Mouse (Mus musculus) hindbrain, embryonic 14.5 days (tissue): ENCODE measurements at regions not wholly inside any gene's neighbourhood (a gene's known extent, or its start where the extent isn't known, plus 50 kb on each side); places are given as distances from the start of the nearest gene placed in this dataset.

Source experiments
- ATAC-seq: fragments of 200-750 bp; cut with Nextera tagmentation; 2 replicates; pipeline ENCODE4 v1.8.0; 2017; ENCODE audit warnings: moderate number of reproducible peaks, mild to moderate bottlenecking, moderate TSS enrichment, moderate library complexity; ENCODE audit not compliant: low FRiP score
- DNase-seq: peaks from one replicate; pipeline ENCODE4 v3.0.0-alpha.2; 2015; ENCODE audit warnings: low spot score
- H3K27ac ChIP-seq: fragments of 300-500 bp; sonication (generic); 2 replicates; pipeline ENCODE4 v1.5.1; 2014; ENCODE audit warnings: mild to moderate bottlenecking, moderate library complexity
- H3K27me3 ChIP-seq: fragments of 300-500 bp; sonication (generic); 2 replicates; pipeline ENCODE4 v1.6.1; 2014; ENCODE audit warnings: mild to moderate bottlenecking, low read length, mixed read lengths; ENCODE audit not compliant: control insufficient read depth, insufficient read depth
- H3K36me3 ChIP-seq: fragments of 300-500 bp; sonication (generic); replicated peaks from 2 replicates; pipeline ENCODE4 v1.6.1; 2014; ENCODE audit not compliant: control insufficient read depth, insufficient read depth
- H3K4me1 ChIP-seq: fragments of 300-500 bp; sonication (generic); replicated peaks from 2 replicates; pipeline ENCODE4 v1.6.1; 2014; ENCODE audit warnings: antibody characterized with exemption, low read length, mixed read lengths; ENCODE audit not compliant: control insufficient read depth, insufficient read depth
- H3K4me2 ChIP-seq: fragments of 300-500 bp; sonication (generic); replicated peaks from 2 replicates; pipeline ENCODE4 v1.6.1; 2014; ENCODE audit warnings: mild to moderate bottlenecking, moderate library complexity
- H3K4me3 ChIP-seq: fragments of 300-500 bp; sonication (generic); replicated peaks from 2 replicates; pipeline ENCODE4 v1.5.1; 2014; ENCODE audit warnings: mild to moderate bottlenecking, low read length
- H3K9ac ChIP-seq: fragments of 300-500 bp; sonication (generic); 2 replicates; pipeline ENCODE4 v1.6.1; 2014
- H3K9me3 ChIP-seq: fragments of 300-500 bp; sonication (generic); 2 replicates; pipeline ENCODE4 v1.6.1; 2016; ENCODE audit warnings: low read length; ENCODE audit not compliant: control insufficient read depth
- WGBS: fragments of 180-500 bp; shearing (Covaris S2); extraction: QIAGEN DNeasy Blood & Tissue Kit; methylation state at CpG from one replicate; pipeline ENCODE4 v1.1.7; 2014; 5-methylcytosine and 5-hydroxymethylcytosine counted together

DNA sequence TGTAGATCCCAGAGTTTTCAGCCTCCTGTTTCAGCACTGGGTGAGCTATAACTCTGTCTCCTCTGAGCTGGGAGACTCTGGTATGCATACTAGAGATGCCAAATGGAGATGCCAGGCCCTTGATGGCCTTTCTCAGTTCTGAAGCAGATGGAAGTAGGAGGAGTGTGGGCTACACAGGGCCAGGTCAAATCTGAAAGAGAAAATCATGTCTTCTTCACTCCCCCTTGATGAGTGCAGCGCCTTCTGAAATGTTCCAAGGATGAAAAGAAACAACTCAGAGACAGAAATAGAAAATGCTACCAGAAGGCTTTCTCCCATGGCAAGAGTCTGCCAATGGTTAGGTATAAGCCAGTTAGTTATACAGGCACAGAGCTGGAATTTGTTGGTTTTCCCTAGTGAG is 652.0 kb downstream of the Rnf144a start:
- no peak overlapping the region for H3K4me3 ChIP-seq
- DNase-seq (no peak), ATAC-seq (no peak)
- no peaks in the 10 kb centered on the region for H3K4me1 ChIP-seq
- H3K9ac ChIP-seq: no peak overlapping the region
- H3K27ac ChIP-seq: no peak overlapping the region
- no peak overlapping the region for H3K4me2 ChIP-seq
- no peaks in the 10 kb centered on the region for H3K36me3 ChIP-seq
- 97% methylated on average over 1 of the region's 1 CpGs for WGBS
- H3K27me3 ChIP-seq: no peaks in the 10 kb centered on the region
- H3K9me3 ChIP-seq: peaks cover 11% of the 10 kb centered on the region; the same call in 1 of the 2 replicates

DNA sequence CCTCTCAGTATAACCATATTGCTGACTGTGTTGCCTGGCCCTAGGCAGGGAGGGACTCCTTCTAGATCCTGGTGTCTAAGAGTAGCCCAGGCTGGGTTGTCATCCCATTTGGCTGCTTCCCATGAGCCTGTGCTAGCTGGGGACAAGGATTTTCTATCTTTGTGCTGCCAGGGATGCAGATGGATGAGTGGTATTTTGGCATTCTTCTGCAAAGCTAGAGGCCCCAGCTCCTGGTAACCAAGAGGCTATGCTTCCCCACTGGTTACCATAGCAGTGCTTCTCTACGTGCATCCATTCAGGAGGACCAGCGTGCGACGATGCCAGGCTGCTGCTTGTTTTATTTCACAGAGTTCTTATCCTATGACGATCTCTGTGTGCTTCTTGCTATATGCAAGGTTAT is 658.0 kb downstream of the Rnf144a start:
- no peak overlapping the region for H3K4me2 ChIP-seq
- peaks cover 11% of the 10 kb centered on the region; the same call in 1 of the 2 replicates for H3K9me3 ChIP-seq
- 76% methylated on average over 5 of the region's 5 CpGs for WGBS
- no peak overlapping the region for H3K9ac ChIP-seq
- no peaks in the 10 kb centered on the region for H3K4me1 ChIP-seq
- H3K27me3 ChIP-seq: no peaks in the 10 kb centered on the region
- H3K36me3 ChIP-seq: no peaks in the 10 kb centered on the region
- no peak overlapping the region for H3K27ac ChIP-seq
- DNase-seq (no peak), ATAC-seq (no peak)
- no peak overlapping the region for H3K4me3 ChIP-seq

GRCm38 (mm10) chr12:25733801-25734200 is 636.9 kb upstream of the Id2 start:
- DNase-seq: no peak
- no peak overlapping the region for H3K4me3 ChIP-seq

GRCm38 (mm10) chr12:25725774-25726173 is 628.8 kb upstream of the Id2 start:
- ATAC-seq (no peak), DNase-seq (no peak)
- Histone ChIP-seq H3K4me2 (no peak overlapping the region), H3K9ac (no peak overlapping the region), H3K9me3 (no peaks in the 10 kb centered on the region), H3K27me3 (no peaks in the 10 kb centered on the region), H3K36me3 (no peaks in the 10 kb centered on the region), H3K4me1 (no peaks in the 10 kb centered on the region), H3K27ac (no peak overlapping the region), H3K4me3 (no peak overlapping the region)
- WGBS: 76% methylated on average over 2 of the region's 2 CpGs

More at GRCm38 (mm10) chr12:25733801-25734200, 636.9 kb upstream of the Id2 start:
- no peaks in the 10 kb centered on the region for H3K36me3 ChIP-seq
- 57% methylated on average over 2 of the region's 2 CpGs for WGBS
- no peaks in the 10 kb centered on the region for H3K27me3 ChIP-seq
- no peaks in the 10 kb centered on the region for H3K4me1 ChIP-seq
- no peak overlapping the region for H3K4me2 ChIP-seq
- no peak for ATAC-seq
- H3K27ac ChIP-seq: no peak overlapping the region
- H3K9me3 ChIP-seq: no peaks in the 10 kb centered on the region
- no peak overlapping the region for H3K9ac ChIP-seq

GRCm38 (mm10) chr12:25711186-25711585 is 614.2 kb upstream of the Id2 start:
- H3K4me3 ChIP-seq: no peak overlapping the region
- ATAC-seq: no peak
- no peaks in the 10 kb centered on the region for H3K9me3 ChIP-seq
- no peaks in the 10 kb centered on the region for H3K36me3 ChIP-seq
- H3K27me3 ChIP-seq: no peaks in the 10 kb centered on the region
- H3K27ac ChIP-seq: no peak overlapping the region
- 83% methylated on average over 1 of the region's 1 CpGs for WGBS
- H3K4me2 ChIP-seq: no peak overlapping the region
- H3K9ac ChIP-seq: no peak overlapping the region
- no peaks in the 10 kb centered on the region for H3K4me1 ChIP-seq
- DNase-seq: no peak

- peak overlapping the region; percentile 7 for H3K4me3 ChIP-seq
- no peak for ATAC-seq
- DNase-seq: peak; percentile 39
Observed at GRCm38 (mm10) chr12:25703023-25703400, 606.1 kb upstream of the Id2 start.

GRCm38 (mm10) chr12:25702176-25703022 is 605.5 kb upstream of the Id2 start:
- no peaks in the 10 kb centered on the region for H3K27me3 ChIP-seq
- peak overlapping the region; percentile 50 for H3K4me2 ChIP-seq
- no peaks in the 10 kb centered on the region for H3K9me3 ChIP-seq
- ATAC-seq: peak; percentile 59; the same call in 1 of the 2 replicates
- H3K36me3 ChIP-seq: no peaks in the 10 kb centered on the region
- H3K4me3 ChIP-seq: peak overlapping the region; percentile 7
- 7% methylated on average over 21 of the region's 21 CpGs for WGBS
- DNase-seq: peak; percentile 30
- peak overlapping the region; percentile 46 for H3K9ac ChIP-seq
- peaks cover 11% of the 10 kb centered on the region for H3K4me1 ChIP-seq
- peak overlapping the region; percentile 41 for H3K27ac ChIP-seq

More at GRCm38 (mm10) chr12:25703023-25703400, 606.1 kb upstream of the Id2 start:
- H3K27me3 ChIP-seq: no peaks in the 10 kb centered on the region
- no peaks in the 10 kb centered on the region for H3K36me3 ChIP-seq
- no peaks in the 10 kb centered on the region for H3K9me3 ChIP-seq
- peak overlapping the region; percentile 50 for H3K4me2 ChIP-seq
- peaks cover 11% of the 10 kb centered on the region for H3K4me1 ChIP-seq
- H3K9ac ChIP-seq: peak overlapping the region; percentile 46; the same call in 1 of the 2 replicates
- 7% methylated on average over 6 of the region's 6 CpGs for WGBS
- H3K27ac ChIP-seq: no peak overlapping the region; the same call in 1 of the 2 replicates

DNA sequence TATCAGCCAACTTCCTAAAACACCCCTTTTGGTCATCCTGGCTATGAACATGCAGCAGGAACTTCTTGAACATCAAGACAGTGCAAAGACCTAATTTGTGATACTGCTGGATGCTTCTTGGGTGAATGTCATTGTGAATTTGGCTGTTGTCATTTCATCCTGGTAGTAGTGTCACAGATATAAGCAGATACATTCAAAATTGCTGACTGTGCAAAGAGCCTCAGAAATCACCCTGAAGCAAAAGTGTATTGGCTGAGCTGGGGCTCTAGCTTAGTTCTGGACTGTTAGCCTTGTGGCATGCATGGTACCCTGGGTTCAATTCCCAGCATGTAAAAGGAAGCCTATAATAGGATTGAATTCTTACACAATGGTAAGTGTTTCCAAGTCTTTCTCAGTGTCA is 590.1 kb upstream of the Id2 start:
- Histone ChIP-seq H3K9ac (no peak overlapping the region), H3K27ac (no peak overlapping the region), H3K4me2 (no peak overlapping the region), H3K27me3 (no peaks in the 10 kb centered on the region), H3K4me1 (no peaks in the 10 kb centered on the region), H3K9me3 (no peaks in the 10 kb centered on the region), H3K4me3 (no peak overlapping the region), H3K36me3 (no peaks in the 10 kb centered on the region)
- ATAC-seq (no peak), DNase-seq (no peak)

DNA sequence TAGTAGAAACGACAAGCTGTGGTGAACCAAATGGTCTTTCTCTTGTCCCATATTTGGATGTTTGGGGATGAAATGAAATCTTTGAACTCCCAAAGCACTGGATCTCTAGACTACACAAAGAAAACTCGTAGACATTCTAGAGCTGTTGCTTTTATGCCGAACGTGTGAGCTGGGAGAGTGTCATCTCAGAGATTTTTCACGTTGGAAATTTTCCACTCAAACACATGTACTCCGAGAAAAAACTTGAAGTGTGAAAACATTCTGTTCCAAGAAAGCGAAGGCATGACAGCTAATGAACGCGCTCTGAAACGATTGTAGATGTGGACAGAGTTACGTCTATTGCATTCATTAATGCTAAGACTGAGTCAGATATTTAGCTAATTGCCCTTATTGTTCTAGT is 579.7 kb upstream of the Id2 start:
- no peak for DNase-seq
- ATAC-seq: no peak
- no peaks in the 10 kb centered on the region for H3K27me3 ChIP-seq
- H3K27ac ChIP-seq: no peak overlapping the region
- H3K36me3 ChIP-seq: no peaks in the 10 kb centered on the region
- 91% methylated on average over 11 of the region's 11 CpGs for WGBS
- no peaks in the 10 kb centered on the region for H3K9me3 ChIP-seq
- no peak overlapping the region for H3K4me2 ChIP-seq
- no peaks in the 10 kb centered on the region for H3K4me1 ChIP-seq
- no peak overlapping the region for H3K9ac ChIP-seq
- H3K4me3 ChIP-seq: no peak overlapping the region
